Mouse (Mus musculus) brain, adult 2 months (tissue): ENCODE measurements at regions not wholly inside any gene's neighbourhood (a gene's known extent, or its start where the extent isn't known, plus 50 kb on each side); places are given as distances from the start of the nearest gene placed in this dataset.

ENCODE experiments used
- DNase-seq: peaks from one replicate; pipeline ENCODE4 v3.0.0; 2011; ENCODE audit warnings: low read depth, low spot score

DNA sequence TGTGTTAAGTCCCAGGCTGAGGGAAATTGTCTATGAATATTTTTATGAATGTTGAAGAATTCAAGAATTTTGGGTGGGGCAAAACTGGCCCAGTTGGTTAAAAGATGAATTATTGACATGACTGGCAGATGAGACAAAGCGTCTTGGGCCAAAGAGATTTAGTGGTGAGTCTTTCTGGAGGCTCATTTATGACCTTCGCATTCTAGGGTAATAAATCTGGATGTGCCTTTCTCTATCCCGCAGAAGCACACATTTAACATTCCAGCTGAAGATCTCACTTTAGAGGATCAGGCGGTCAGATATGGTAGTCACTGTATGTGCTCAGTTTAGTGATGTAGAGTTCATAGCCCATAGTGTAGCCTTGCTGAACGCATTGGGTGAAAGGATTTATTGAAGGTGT lies 296.9 kb upstream of the Gm21798 start:
- no peak for DNase-seq

DNA sequence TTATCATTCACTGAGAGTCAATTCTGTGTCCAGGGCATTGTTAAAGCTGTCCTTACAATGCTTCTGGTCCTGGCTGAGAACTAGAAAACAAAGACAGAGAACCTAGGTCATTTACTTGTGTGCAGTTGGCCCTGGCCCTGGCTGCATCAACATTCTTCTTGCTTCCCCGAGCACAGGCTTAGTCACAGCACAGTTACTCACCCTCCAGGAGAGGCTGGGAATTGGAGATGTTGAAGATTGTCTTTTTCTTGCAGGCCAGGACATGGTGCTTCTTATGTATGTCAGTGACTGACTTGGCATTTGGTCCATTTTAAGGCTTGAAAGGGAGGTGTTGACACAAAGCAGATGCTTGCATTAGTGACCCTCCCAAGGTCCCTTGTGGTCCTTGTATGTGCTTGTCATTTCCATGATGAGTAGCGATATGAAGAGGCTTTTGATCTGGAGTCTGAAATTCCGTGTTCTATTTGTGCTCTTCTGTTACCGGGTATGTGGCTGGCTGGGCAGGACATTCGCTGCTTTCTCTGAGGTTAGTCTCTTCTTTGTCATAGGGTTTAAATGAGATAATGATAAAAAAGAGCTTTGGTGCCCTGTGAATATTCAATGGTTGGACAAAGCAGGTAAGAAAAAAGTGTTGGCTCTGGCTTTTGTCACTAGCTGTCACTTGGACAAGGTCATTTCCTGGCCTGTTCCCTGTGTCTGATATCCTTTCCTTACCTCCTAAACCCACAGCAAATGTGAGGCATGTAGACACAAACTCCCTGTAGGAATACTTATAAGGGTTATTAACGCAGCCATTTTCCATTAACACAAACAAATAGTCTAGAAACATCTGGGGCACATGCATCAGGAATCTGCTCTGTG lies 285.0 kb upstream of the Gm21798 start:
- peak; percentile 46 for DNase-seq

GRCm38 (mm10) chr15:64533169-64533795 lies 284.2 kb upstream of the Gm21798 start:
- peak; percentile 34 for DNase-seq

GRCm38 (mm10) chr15:64534166-64534565 lies 283.3 kb upstream of the Gm21798 start:
- peak; percentile 37 for DNase-seq

- no peak for DNase-seq
Measured at GRCm38 (mm10) chr15:64535160-64535559, 282.3 kb upstream of the Gm21798 start.

DNA sequence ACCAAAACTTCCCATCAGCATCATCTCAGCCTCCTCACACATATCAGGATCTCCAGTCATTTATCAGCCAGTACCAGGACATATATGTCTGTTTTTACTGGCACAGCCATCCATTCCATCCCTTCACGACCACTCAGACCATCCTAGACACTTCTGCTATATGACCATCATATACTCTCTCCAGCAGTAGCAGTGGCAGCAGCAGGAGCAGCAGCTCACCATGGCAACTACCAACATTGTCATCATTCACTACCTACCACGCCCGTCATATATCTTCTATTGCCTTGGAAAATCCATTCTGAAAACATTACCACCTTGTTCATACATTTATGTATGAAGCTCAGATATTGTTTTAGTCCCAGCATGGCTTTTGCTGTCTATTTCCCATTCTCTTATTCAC lies 276.1 kb upstream of the Gm21798 start:
- no peak for DNase-seq

GRCm38 (mm10) chr15:64542250-64542901 lies 275.1 kb upstream of the Gm21798 start:
- peak; percentile 63 for DNase-seq

- DNase-seq = no peak
Measured at GRCm38 (mm10) chr15:64542908-64543307, 274.6 kb upstream of the Gm21798 start.

DNA sequence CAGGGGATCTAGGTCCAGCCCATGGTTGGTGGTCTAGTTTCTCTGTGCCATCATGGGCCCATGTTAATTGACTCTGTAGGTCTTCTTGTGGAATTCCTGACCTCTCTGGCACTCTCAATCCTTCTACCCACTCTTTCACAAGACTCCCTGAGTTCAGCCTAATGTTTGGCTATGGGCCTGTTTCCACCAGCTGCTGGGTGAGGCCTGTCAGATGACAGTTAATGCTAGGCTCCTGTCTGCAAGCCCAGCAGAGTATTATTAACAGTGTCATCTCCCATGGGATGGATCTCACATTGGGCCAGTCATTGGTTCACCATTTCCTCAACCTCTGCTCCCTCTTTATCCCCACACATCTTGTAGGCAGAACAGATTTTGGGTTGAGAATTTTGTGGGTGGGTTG lies 271.5 kb upstream of the Gm21798 start:
- DNase-seq = no peak

GRCm38 (mm10) chr15:64557540-64557939 lies 260.0 kb upstream of the Gm21798 start:
- DNase-seq = peak; percentile 65

GRCm38 (mm10) chr15:64558220-64558619 lies 259.3 kb upstream of the Gm21798 start:
- DNase-seq = no peak

DNA sequence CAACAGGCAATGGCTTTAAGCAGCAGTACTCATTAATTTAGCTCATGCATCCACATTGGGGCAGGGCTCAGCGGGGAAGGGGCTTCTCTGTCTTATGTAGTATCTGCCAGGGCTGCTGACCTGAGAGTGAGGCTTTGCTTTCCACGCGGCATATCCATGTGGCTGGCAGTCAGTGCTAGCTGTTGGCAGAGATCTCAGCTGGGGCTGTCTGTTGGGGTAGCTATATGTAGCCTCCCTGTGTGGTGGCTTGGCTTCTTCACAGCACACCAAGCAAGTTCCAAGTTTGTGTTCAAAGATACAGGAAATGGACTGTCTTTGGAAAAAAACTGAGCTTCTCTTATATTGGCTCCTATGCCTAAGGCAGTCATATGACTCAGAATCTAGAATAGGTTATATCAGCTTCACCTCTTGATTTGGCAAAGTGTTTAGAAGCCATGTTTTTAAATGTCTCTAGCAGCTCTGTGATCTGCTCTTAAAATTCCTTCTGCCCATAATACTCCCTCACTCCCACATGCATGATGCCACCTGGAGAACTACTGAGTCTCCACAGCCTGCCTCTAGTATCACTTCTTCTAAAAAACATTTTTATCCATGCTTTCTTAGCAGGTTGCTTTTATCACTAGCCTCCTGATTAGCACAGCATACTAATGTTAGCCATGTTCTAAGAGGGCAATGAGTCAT lies 254.9 kb upstream of the Gm21798 start:
- peak; percentile 85 for DNase-seq

- DNase-seq = no peak
Measured at GRCm38 (mm10) chr15:64564703-64565102, 252.8 kb upstream of the Gm21798 start.

GRCm38 (mm10) chr15:64576891-64577535 lies 240.5 kb upstream of the Gm21798 start:
- peak; percentile 55 for DNase-seq

GRCm38 (mm10) chr15:64578991-64579390 lies 238.5 kb upstream of the Gm21798 start:
- no peak for DNase-seq

- DNase-seq = no peak
Measured at GRCm38 (mm10) chr15:64580481-64580880, 237.0 kb upstream of the Gm21798 start.

DNA sequence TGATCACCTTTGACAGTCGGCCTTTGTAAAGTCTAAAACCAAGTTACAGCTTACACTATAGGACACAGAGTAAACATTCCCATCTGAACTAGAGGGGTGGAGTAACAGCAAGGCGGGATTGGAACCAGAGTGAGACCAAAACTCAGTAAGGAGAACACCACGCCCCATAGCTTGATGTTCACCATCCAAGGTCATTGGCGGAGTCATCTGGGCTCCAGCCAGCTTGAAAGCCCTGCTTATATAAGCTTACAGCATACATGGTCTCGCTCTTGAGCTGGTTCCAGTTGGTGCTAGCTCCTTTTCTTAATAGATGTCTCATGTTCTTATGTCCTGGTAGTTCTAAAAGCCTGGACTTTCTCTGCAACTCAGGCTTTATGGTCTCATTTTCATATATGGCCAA lies 236.4 kb upstream of the Gm21798 start:
- no peak for DNase-seq

DNA sequence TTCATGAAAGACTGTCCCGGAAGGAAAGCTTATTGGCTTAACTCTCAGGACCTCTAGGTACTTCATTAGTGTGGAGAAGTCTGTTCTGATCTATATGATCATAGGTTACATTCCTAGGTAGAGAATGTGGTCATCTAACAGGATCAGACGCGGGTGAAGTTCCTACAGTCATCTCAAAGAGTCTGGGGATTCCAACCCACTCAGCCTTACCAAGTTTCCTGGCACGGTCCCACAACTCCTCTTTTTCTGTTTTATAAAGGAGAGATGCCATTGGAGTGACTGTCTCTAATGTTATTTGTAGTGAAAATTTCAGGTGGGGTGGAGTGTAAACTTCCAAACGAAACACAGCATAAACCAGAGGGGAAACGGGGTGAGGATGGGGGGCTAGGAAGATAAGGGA lies 233.4 kb upstream of the Gm21798 start:
- no peak for DNase-seq

GRCm38 (mm10) chr15:64586776-64587175 lies 230.7 kb upstream of the Gm21798 start:
- DNase-seq = no peak

GRCm38 (mm10) chr15:64590092-64590881 lies 227.2 kb upstream of the Gm21798 start:
- DNase-seq = peak; percentile 77

DNA sequence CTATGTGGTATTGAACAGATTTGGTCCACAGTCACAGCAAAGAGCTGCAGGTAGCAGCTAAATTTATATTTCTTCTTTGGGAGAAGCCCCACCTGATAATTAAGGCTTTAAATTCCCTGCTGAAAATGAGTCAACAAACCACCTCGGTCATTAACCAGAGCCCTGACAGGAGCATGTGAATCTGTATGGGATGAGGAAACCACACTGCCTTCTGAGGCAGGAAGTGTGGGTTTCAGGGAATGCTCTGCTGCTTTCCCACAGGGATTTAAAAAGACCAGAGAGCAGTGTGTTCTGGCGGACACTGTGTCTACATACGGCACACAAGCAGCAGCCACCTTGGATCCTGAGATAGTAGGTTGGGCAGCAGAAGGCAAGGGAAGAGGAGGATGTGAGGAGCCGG lies 204.0 kb upstream of the Gm21798 start:
- no peak for DNase-seq
